Mouse (Mus musculus) CH12.LX (cell line): Measurements from ENCODE around the gene Naa60. TPM values are rescaled to one million over a fixed set of nuclear protein-coding genes. Genes with fewer than 3 reads are reported as not detected.

ENCODE experiments used
- DNase-seq: peaks from one replicate; pipeline ENCODE4 v3.0.0-alpha.2; 2013; ENCODE audit errors: extremely low read depth
- H3K27ac ChIP-seq: 2 replicates; pipeline ENCODE4 v1.5.1; 2012; ENCODE audit warnings: low read depth, mild to moderate bottlenecking, control low read depth, moderate library complexity; ENCODE audit not compliant: insufficient read depth
- H3K27me3 ChIP-seq: replicated peaks from 2 replicates; pipeline ENCODE3; 2012; ENCODE audit warnings: inconsistent platforms
- H3K36me3 ChIP-seq, 2 experiments: replicated peaks in 1 of 2; 2 replicates each; pipeline versions ENCODE3 to v1.6.1; 2012; ENCODE audit warnings: inconsistent platforms in 1 of 2, low read length in 1 of 2, mild to moderate bottlenecking in 1 of 2, mixed read lengths in 1 of 2, moderate library complexity in 1 of 2; ENCODE audit not compliant: control insufficient read depth in 1 of 2, insufficient read depth in 1 of 2
- H3K4me1 ChIP-seq, 2 experiments: 2 replicates each; pipeline ENCODE4 v1.6.1; 2012; ENCODE audit warnings: inconsistent platforms in 1 of 2, moderate library complexity in 1 of 2; ENCODE audit not compliant: insufficient read depth in 2 of 2, control insufficient read depth in 1 of 2
- H3K4me2 ChIP-seq: 2 replicates; pipeline ENCODE4 v1.6.1; 2012; ENCODE audit warnings: low read depth, mild to moderate bottlenecking, control low read depth; ENCODE audit not compliant: poor library complexity, insufficient read depth, severe bottlenecking
- H3K4me3 ChIP-seq, 3 experiments: fragments of 150-350 bp in 1 of 3; sonication (generic) in 1 of 3; replicated peaks in 1 of 3; 2 replicates each; pipeline versions ENCODE3 to v1.5.1; 2011 to 2012; ENCODE audit warnings: low read depth in 2 of 3, low read length in 2 of 3, mild to moderate bottlenecking in 2 of 3, moderate library complexity in 2 of 3, control low read depth in 1 of 3, improper control_type of control experiment in 1 of 3, inconsistent platforms in 1 of 3, mixed read lengths in 1 of 3; ENCODE audit not compliant: poor library complexity in 1 of 3
- H3K79me2 ChIP-seq: replicated peaks from 2 replicates; pipeline ENCODE4 v1.6.1; 2012; ENCODE audit warnings: mild to moderate bottlenecking, moderate library complexity; ENCODE audit not compliant: control insufficient read depth, poor library complexity, insufficient read depth, severe bottlenecking; ENCODE audit errors: extremely low read depth
- H3K9ac ChIP-seq: 2 replicates; pipeline ENCODE4 v1.6.1; 2012; ENCODE audit warnings: low read depth, mild to moderate bottlenecking, control low read depth, moderate library complexity; ENCODE audit not compliant: insufficient read depth
- H3K9me3 ChIP-seq: replicated peaks from 2 replicates; pipeline ENCODE3; 2012; ENCODE audit warnings: low read length, inconsistent platforms, mixed read lengths
- BHLHE40 ChIP-seq: IDR thresholded peaks from 2 replicates; pipeline ENCODE4 v1.6.1; 2011; ENCODE audit warnings: mild to moderate bottlenecking, low read depth, low read length, improper control_type of control experiment
- CHD1 ChIP-seq: IDR thresholded peaks from 2 replicates; pipeline ENCODE4 v1.6.1; 2012; ENCODE audit warnings: low read depth, low read length, improper control_type of control experiment, inconsistent platforms
- CHD2 ChIP-seq: IDR thresholded peaks from 2 replicates; pipeline ENCODE4 v1.6.1; 2011; ENCODE audit warnings: low read length, improper control_type of control experiment
- CTCF ChIP-seq, 2 experiments: IDR thresholded peaks in 1 of 2; conservative IDR thresholded peaks in 1 of 2; 2 replicates each; pipeline ENCODE4 v1.5.1; 2011 to 2012; ENCODE audit warnings: low read depth in 2 of 2, low read length in 2 of 2, improper control_type of control experiment in 1 of 2, inconsistent platforms in 1 of 2, mild to moderate bottlenecking in 1 of 2, moderate library complexity in 1 of 2
- ELF1 ChIP-seq: IDR thresholded peaks from 2 replicates; pipeline ENCODE4 v1.6.1; 2014; ENCODE audit warnings: low read depth, mild to moderate bottlenecking, inconsistent platforms, low read length, improper control_type of control experiment
- ETS1 ChIP-seq: conservative IDR thresholded peaks from 2 replicates; pipeline ENCODE4 v1.6.1; 2012; ENCODE audit warnings: low read depth, mild to moderate bottlenecking, inconsistent platforms, low read length, improper control_type of control experiment, moderate library complexity
- GABPA ChIP-seq: IDR thresholded peaks from 2 replicates; pipeline ENCODE4 v1.6.1; 2012; ENCODE audit warnings: low read depth, low read length, improper control_type of control experiment, inconsistent platforms; ENCODE audit not compliant: insufficient replicate concordance
- HCFC1 ChIP-seq: IDR thresholded peaks from 2 replicates; pipeline ENCODE4 v1.6.1; 2012; ENCODE audit warnings: low read depth, mild to moderate bottlenecking, inconsistent platforms, low read length, improper control_type of control experiment
- IRF4 ChIP-seq: IDR thresholded peaks from 2 replicates; pipeline ENCODE4 v1.6.1; 2014; ENCODE audit warnings: low read depth, mild to moderate bottlenecking, inconsistent platforms, low read length, improper control_type of control experiment
- MAX ChIP-seq: IDR thresholded peaks from 2 replicates; pipeline ENCODE4 v1.6.1; 2011; ENCODE audit warnings: low read length, improper control_type of control experiment
- MEF2A ChIP-seq: IDR thresholded peaks from 2 replicates; pipeline ENCODE4 v1.6.1; 2014; ENCODE audit warnings: low read depth, mild to moderate bottlenecking, inconsistent platforms, low read length, improper control_type of control experiment, borderline replicate concordance
- MXI1 ChIP-seq: IDR thresholded peaks from 2 replicates; pipeline ENCODE4 v1.6.1; 2011; ENCODE audit warnings: mild to moderate bottlenecking, low read depth, low read length, improper control_type of control experiment
- NELFE ChIP-seq: IDR thresholded peaks from 2 replicates; pipeline ENCODE4 v1.6.1; 2011; ENCODE audit warnings: low read depth, low read length, improper control_type of control experiment
- NRF1 ChIP-seq: IDR thresholded peaks from 2 replicates; pipeline ENCODE4 v1.6.1; 2014; ENCODE audit warnings: low read depth, mild to moderate bottlenecking, inconsistent platforms, low read length, improper control_type of control experiment, moderate library complexity
- PAX5 ChIP-seq: IDR thresholded peaks from 2 replicates; pipeline ENCODE4 v1.6.1; 2012; ENCODE audit warnings: low read length, inconsistent platforms, mixed read lengths
- POLR2A ChIP-seq: IDR thresholded peaks from 2 replicates; pipeline ENCODE4 v1.6.1; 2011; ENCODE audit warnings: low read depth, mild to moderate bottlenecking, improper control_type of control experiment, low read length
- RCOR1 ChIP-seq: conservative IDR thresholded peaks from 2 replicates; pipeline ENCODE4 v1.6.1; 2012; ENCODE audit warnings: low read depth, mild to moderate bottlenecking, inconsistent platforms, low read length, improper control_type of control experiment
- TCF12 ChIP-seq: IDR thresholded peaks from 2 replicates; pipeline ENCODE4 v1.6.1; 2014; ENCODE audit warnings: low read depth, mild to moderate bottlenecking, inconsistent platforms, low read length, improper control_type of control experiment
- USF1 ChIP-seq: IDR thresholded peaks from 2 replicates; pipeline ENCODE4 v1.6.1; 2014; ENCODE audit warnings: low read depth, mild to moderate bottlenecking, inconsistent platforms, low read length, improper control_type of control experiment
- USF2 ChIP-seq: conservative IDR thresholded peaks from 2 replicates; pipeline ENCODE4 v1.6.1; 2011; ENCODE audit warnings: low read depth, low read length, improper control_type of control experiment
- ZC3H11A ChIP-seq: IDR thresholded peaks from 2 replicates; pipeline ENCODE4 v1.6.1; 2012; ENCODE audit warnings: low read depth, mild to moderate bottlenecking, inconsistent platforms, low read length, improper control_type of control experiment
- ZKSCAN1 ChIP-seq: IDR thresholded peaks from 2 replicates; pipeline ENCODE4 v1.6.1; 2012; ENCODE audit warnings: low read depth, inconsistent platforms, low read length, improper control_type of control experiment, borderline replicate concordance
- ZMIZ1 ChIP-seq: IDR thresholded peaks from 2 replicates; pipeline ENCODE4 v1.6.1; 2012; ENCODE audit warnings: low read depth, mild to moderate bottlenecking, inconsistent platforms, low read length, improper control_type of control experiment
- ZNF384 ChIP-seq: IDR thresholded peaks from 2 replicates; pipeline ENCODE4 v1.6.1; 2012; ENCODE audit warnings: low read depth, low read length, improper control_type of control experiment, inconsistent platforms
- dilution Hi-C: fragments of 300-500 bp; cut with MboI; formaldehyde crosslinking; loops from 2 replicates; pipeline ENCODE4 v1.14.3; 2020; ENCODE audit warnings: low sequenced_read_pairs; ENCODE audit not compliant: extremely low pct_unique_long_range_greater_than_20kb, extremely low pct_ligation_motif_present
- in situ Hi-C: fragments of 300-500 bp; cut with MboI; formaldehyde crosslinking; loops from 3 replicates; pipeline ENCODE4 v1.14.3; 2019; ENCODE audit warnings: low sequenced_read_pairs, low pct_ligation_motif_present, low pct_unique_long_range_greater_than_20kb, mixed read lengths
- polyA plus RNA-seq: library from polyadenylated mRNA; unstranded; fragments of >175 nt; gene quantifications from 2 replicates; pipeline ENCODE4 v1.2.1, GENCODE M21; 2012; ENCODE audit warnings: low read depth; ENCODE audit not compliant: insufficient read length
- total RNA-seq, 2 experiments: library from RNA; depleted of rRNA; stranded (reverse); fragments of 300-350 nt in 1 of 2; fragments of >200 nt in 1 of 2; gene quantifications; 2 replicates each; pipeline ENCODE4 v1.2.3; 2012 to 2014

Gene Naa60
- total and polyA plus RNA-seq, 3 experiments: 26.4 to 81.5 (median 31.9) TPM

- Histone ChIP-seq H3K27ac (no peak overlapping the region), H3K4me3 (no peak overlapping the region), H3K79me2 (no peaks in the 10 kb centered on the region), H3K27me3 (no peaks in the 10 kb centered on the region), H3K36me3 (peaks cover 48 to 90% of the 10 kb centered on the region in 2 experiments), H3K9ac (no peak overlapping the region), H3K4me2 (no peak overlapping the region), H3K9me3 (peaks cover 8% of the 10 kb centered on the region), H3K4me1 (no peaks in the 10 kb centered on the region)
- in situ Hi-C loops: no loop called here
- no peak for TF ChIP-seq HCFC1
- TF ChIP-seq GABPA: no peak
- no peak for TF ChIP-seq PAX5
- no peak for TF ChIP-seq ETS1
- no peak for TF ChIP-seq NELFE
- no peak for TF ChIP-seq ZKSCAN1
- no peak for TF ChIP-seq POLR2A
- TF ChIP-seq ZC3H11A: no peak
- TF ChIP-seq MEF2A: no peak
- no peak for TF ChIP-seq BHLHE40
- TF ChIP-seq CHD1: no peak
- TF ChIP-seq IRF4: no peak
- no peak for TF ChIP-seq MAX
- TF ChIP-seq MXI1: no peak
- no peak for TF ChIP-seq USF1
- no peak for TF ChIP-seq CTCF (conservative IDR thresholded peaks at IDR 0.05 in 1 of 2, IDR thresholded peaks at IDR 0.05 in 1 of 2; ENCODE audit: low read depth in 2 of 2, low read length in 2 of 2)
- DNase-seq: no peak
- dilution Hi-C loops: no loop called here
Measured at GRCm38 (mm10) chr16:3923515-3923914, 51.3 kb downstream of the Naa60 start.

- no peak overlapping the region for H3K27ac ChIP-seq
- no peaks in the 10 kb centered on the region for H3K27me3 ChIP-seq
- dilution Hi-C loops (no loop called here), in situ Hi-C loops (no loop called here)
- no peak for DNase-seq
- H3K4me3 ChIP-seq: no peak overlapping the region
- no peak for TF ChIP-seq TCF12
- no peak for TF ChIP-seq RCOR1
- no peak for TF ChIP-seq ZNF384
- TF ChIP-seq CHD2: no peak
- TF ChIP-seq IRF4: no peak
- no peak for TF ChIP-seq ZMIZ1
- TF ChIP-seq BHLHE40: no peak
- no peak for TF ChIP-seq MAX
- no peak for TF ChIP-seq ETS1
- TF ChIP-seq POLR2A: no peak
- TF ChIP-seq CTCF (conservative IDR thresholded peaks at IDR 0.05 in 1 of 2, IDR thresholded peaks at IDR 0.05 in 1 of 2; ENCODE audit: low read depth in 2 of 2, low read length in 2 of 2): no peak
- no peak for TF ChIP-seq NELFE
- no peak for TF ChIP-seq USF2
- no peak for TF ChIP-seq ZC3H11A
- no peak for TF ChIP-seq CHD1
- no peak for TF ChIP-seq MXI1
- no peak for TF ChIP-seq MEF2A
- TF ChIP-seq PAX5: no peak
- no peak for TF ChIP-seq ELF1
- no peak for TF ChIP-seq NRF1
- no peaks in the 10 kb centered on the region for H3K4me1 ChIP-seq
- H3K9ac ChIP-seq: no peak overlapping the region
- no peaks in the 10 kb centered on the region for H3K79me2 ChIP-seq
- no peak overlapping the region for H3K4me2 ChIP-seq
- peaks cover 50 to 88% of the 10 kb centered on the region in 2 experiments for H3K36me3 ChIP-seq
- peaks cover 8% of the 10 kb centered on the region for H3K9me3 ChIP-seq
Measured at GRCm38 (mm10) chr16:3923966-3924365, 51.8 kb downstream of the Naa60 start.
